Mouse (Mus musculus): ENCODE measurements around the gene Akp3. TPM values are rescaled to one million over a fixed set of nuclear protein-coding genes. Genes with fewer than 3 reads are reported as not detected.

Akp3 gene
- polyA plus RNA-seq, 1 experiment from 2014 or later = not detected

GRCm38 (mm10) chr1:87155531-87156198 lies 30.9 kb downstream of the Akp3 start:
- Histone ChIP-seq H3K27ac (no peak overlapping the region), H3K27me3 (peaks cover 88% of the 10 kb centered on the region), H3K36me3 (no peaks in the 10 kb centered on the region), H3K9ac (replicated peaks) (peak overlapping the region; percentile 66), H3K4me1 (replicated peaks) (peaks cover 28% of the 10 kb centered on the region), H3K9me3 (no peaks in the 10 kb centered on the region), H3K4me3 (replicated peaks) (peak overlapping the region; percentile 45), H3K4me2 (replicated peaks) (peak overlapping the region; percentile 66)
- ATAC-seq = peak; percentile 53
- WGBS = under 1% methylated on average over 56 of the region's 56 CpGs

- ATAC-seq = peak; percentile 10; the same call in 1 of the 2 replicates
- Histone ChIP-seq H3K36me3 (no peaks in the 10 kb centered on the region), H3K4me1 (replicated peaks) (peaks cover 28% of the 10 kb centered on the region), H3K4me3 (replicated peaks) (peak within 1 kb of the TSS; percentile 45), H3K27me3 (peaks cover 83% of the 10 kb centered on the region), H3K9ac (replicated peaks) (peak within 1 kb of the TSS; percentile 66), H3K9me3 (no peaks in the 10 kb centered on the region), H3K27ac (no peak within 1 kb of the TSS), H3K4me2 (replicated peaks) (peak within 1 kb of the TSS; percentile 66)
- 4% methylated on average over 12 of the region's 12 CpGs for WGBS
Observed at GRCm38 (mm10) chr1:87156199-87156587, 31.4 kb downstream of the Akp3 start, which contains the start of gene Ecel1. Gene Ecel1, minus strand, starts transcription at chr1:87156521.

- Histone ChIP-seq H3K4me3 (replicated peaks) (no peak overlapping the region), H3K9me3 (no peaks in the 10 kb centered on the region), H3K27me3 (peaks cover 51% of the 10 kb centered on the region), H3K27ac (no peak overlapping the region), H3K4me1 (replicated peaks) (peaks cover 22% of the 10 kb centered on the region), H3K9ac (replicated peaks) (no peak overlapping the region), H3K4me2 (replicated peaks) (no peak overlapping the region), H3K36me3 (no peaks in the 10 kb centered on the region)
- ATAC-seq = no peak
- WGBS = 84% methylated on average over 3 of the region's 3 CpGs
Observed at GRCm38 (mm10) chr1:87159396-87159795, 34.6 kb downstream of the Akp3 start.

DNA sequence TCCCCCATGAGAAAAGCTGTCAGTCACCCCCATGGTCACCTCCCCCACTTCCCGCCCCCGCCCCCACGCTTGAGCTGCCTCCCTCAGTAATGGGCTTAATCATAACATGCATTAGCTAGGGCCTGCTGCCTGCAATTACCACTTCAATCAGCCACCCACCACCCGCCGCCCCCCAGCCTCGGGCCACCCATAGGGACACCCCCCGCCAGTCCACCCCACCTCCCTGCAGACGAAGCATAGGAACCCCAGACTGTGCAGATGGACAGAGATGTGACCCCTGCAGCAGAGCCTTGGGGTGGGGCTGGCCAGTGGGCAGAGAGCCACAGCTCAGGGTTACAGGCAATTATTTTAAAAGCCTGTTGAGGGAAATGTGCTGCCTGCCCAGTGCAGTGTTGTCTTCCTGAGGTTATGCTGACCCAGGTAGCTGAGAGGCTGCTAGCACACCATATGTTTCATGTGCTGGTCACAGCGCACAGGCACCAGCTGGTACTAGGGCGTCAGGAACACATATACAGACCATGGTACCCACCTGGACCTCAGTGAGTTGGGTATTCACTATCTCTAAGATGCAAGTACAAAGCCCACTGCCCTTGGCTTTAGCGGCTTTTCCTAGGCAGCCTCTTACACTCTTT lies 39.5 kb downstream of the Akp3 start:
- Histone ChIP-seq H3K4me1 (replicated peaks) (peaks cover 21% of the 10 kb centered on the region), H3K9ac (replicated peaks) (no peak overlapping the region), H3K4me3 (replicated peaks) (no peak overlapping the region), H3K4me2 (replicated peaks) (no peak overlapping the region), H3K27me3 (peaks cover 7% of the 10 kb centered on the region), H3K36me3 (no peaks in the 10 kb centered on the region), H3K27ac (peak overlapping the region; percentile 60), H3K9me3 (no peaks in the 10 kb centered on the region)
- WGBS = 40% methylated on average over 11 of the region's 11 CpGs
- ATAC-seq = peak; percentile 45

- Histone ChIP-seq H3K4me2 (replicated peaks) (no peak overlapping the region), H3K27ac (peak overlapping the region; percentile 60; the same call in 1 of the 2 replicates)
Observed at GRCm38 (mm10) chr1:87164796-87165184, 40.0 kb downstream of the Akp3 start.

GRCm38 (mm10) chr1:87170458-87170857 lies 45.7 kb downstream of the Akp3 start:
- no peak overlapping the region for H3K9ac ChIP-seq (replicated peaks)

More at GRCm38 (mm10) chr1:87164796-87165184, 40.0 kb downstream of the Akp3 start:
- Histone ChIP-seq H3K9me3 (no peaks in the 10 kb centered on the region), H3K36me3 (no peaks in the 10 kb centered on the region), H3K4me1 (replicated peaks) (peaks cover 26% of the 10 kb centered on the region), H3K9ac (replicated peaks) (no peak overlapping the region), H3K27me3 (peaks cover 7% of the 10 kb centered on the region), H3K4me3 (replicated peaks) (no peak overlapping the region)
- WGBS = 44% methylated on average over 9 of the region's 9 CpGs
- ATAC-seq = peak; percentile 29

DNA sequence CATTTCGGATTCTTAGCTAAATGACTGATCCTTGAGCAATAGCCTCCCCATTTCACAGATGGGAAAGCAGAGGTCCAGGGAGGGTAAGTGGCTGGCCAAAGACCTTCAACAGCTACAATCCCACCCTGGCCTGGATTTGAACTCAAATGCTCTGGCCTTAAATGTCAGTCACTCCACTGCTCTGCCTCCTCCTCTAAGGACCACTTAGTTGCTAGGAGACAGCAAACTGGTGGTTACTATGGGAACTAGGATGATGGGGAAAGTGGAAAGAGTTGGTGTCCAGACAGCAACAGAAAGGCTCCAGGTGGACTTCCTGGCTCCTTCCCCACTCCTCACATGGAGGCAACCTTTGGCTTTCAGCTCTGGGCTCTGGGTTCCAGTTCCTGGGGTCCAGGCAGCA lies 46.5 kb downstream of the Akp3 start:
- Histone ChIP-seq H3K9ac (replicated peaks) (no peak overlapping the region), H3K9me3 (no peaks in the 10 kb centered on the region), H3K27me3 (peaks cover 15% of the 10 kb centered on the region; the same call in 1 of the 2 replicates), H3K4me1 (replicated peaks) (peaks cover 54% of the 10 kb centered on the region), H3K27ac (no peak overlapping the region), H3K36me3 (no peaks in the 10 kb centered on the region), H3K4me3 (replicated peaks) (no peak overlapping the region), H3K4me2 (replicated peaks) (no peak overlapping the region)
- 86% methylated on average over 1 of the region's 1 CpGs for WGBS
- ATAC-seq = no peak

More at GRCm38 (mm10) chr1:87170458-87170857, 45.7 kb downstream of the Akp3 start:
- peaks cover 46% of the 10 kb centered on the region for H3K4me1 ChIP-seq (replicated peaks)
- peak; percentile 49; the same call in 1 of the 2 replicates for ATAC-seq
- no peaks in the 10 kb centered on the region for H3K9me3 ChIP-seq
- H3K27me3 ChIP-seq = peaks cover 14% of the 10 kb centered on the region; the same call in 1 of the 2 replicates
- no peak overlapping the region for H3K4me3 ChIP-seq (replicated peaks)
- H3K4me2 ChIP-seq (replicated peaks) = peak overlapping the region; percentile 19
- 8% methylated on average over 19 of the region's 19 CpGs for WGBS
- no peaks in the 10 kb centered on the region for H3K36me3 ChIP-seq
- H3K27ac ChIP-seq = no peak overlapping the region

- no peak overlapping the region for H3K4me3 ChIP-seq (replicated peaks)
- no peak overlapping the region for H3K9ac ChIP-seq (replicated peaks)
- H3K36me3 ChIP-seq = no peaks in the 10 kb centered on the region
- no peak for ATAC-seq
- no peak overlapping the region for H3K4me2 ChIP-seq (replicated peaks)
- H3K27me3 ChIP-seq = 0 out of 2 replicates have a peak, but pooled peaks cover 18% of the 10 kb centered on the region
- 0 out of 2 replicates have a peak overlapping the region, but pooled peaks have one; percentile 2 for H3K27ac ChIP-seq
- H3K9me3 ChIP-seq = no peaks in the 10 kb centered on the region
- WGBS = 29% methylated on average over 9 of the region's 9 CpGs
- peaks cover 54% of the 10 kb centered on the region for H3K4me1 ChIP-seq (replicated peaks)
Observed at GRCm38 (mm10) chr1:87172316-87172715, 47.5 kb downstream of the Akp3 start.

GRCm38 (mm10) chr1:87174006-87174955 lies 49.5 kb downstream of the Akp3 start:
- H3K9ac ChIP-seq (replicated peaks) = no peak overlapping the region
- WGBS = 24% methylated on average over 28 of the region's 28 CpGs
- ATAC-seq = no peak; the same call in 1 of the 2 replicates
- H3K4me1 ChIP-seq (replicated peaks) = peaks cover 48% of the 10 kb centered on the region
- 0 out of 2 replicates have a peak, but pooled peaks cover 18% of the 10 kb centered on the region for H3K27me3 ChIP-seq
- no peak overlapping the region for H3K4me2 ChIP-seq (replicated peaks)
- H3K36me3 ChIP-seq = no peaks in the 10 kb centered on the region
- H3K9me3 ChIP-seq = no peaks in the 10 kb centered on the region
- no peak overlapping the region for H3K4me3 ChIP-seq (replicated peaks)
- no peak overlapping the region for H3K27ac ChIP-seq

DNA sequence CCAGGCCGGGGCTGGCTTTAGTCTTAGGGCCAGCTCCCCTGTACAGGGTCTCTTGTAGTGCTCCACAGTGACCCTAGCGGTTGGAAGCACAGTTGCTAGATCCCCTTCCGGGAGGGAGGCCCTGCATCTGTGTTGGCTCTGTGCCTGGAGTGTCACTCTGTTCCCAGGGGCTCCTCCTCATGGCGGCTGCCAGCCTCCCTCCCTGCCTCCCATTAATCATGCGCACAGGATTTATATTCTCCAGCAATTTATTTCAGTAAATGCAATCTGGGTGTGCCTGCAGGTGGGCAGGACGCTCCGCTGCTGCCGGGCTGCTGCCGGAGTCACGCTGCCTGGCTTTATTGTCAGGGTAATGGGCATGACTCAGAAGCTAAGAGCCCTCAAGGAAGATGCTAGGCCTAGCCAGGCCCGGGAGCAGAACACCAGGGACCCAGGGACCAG lies 51.1 kb downstream of the Akp3 start:
- Histone ChIP-seq H3K27ac (peak overlapping the region; percentile 36; the same call in 1 of the 2 replicates), H3K9ac (replicated peaks) (no peak overlapping the region), H3K4me3 (replicated peaks) (no peak overlapping the region), H3K36me3 (no peaks in the 10 kb centered on the region), H3K27me3 (0 out of 2 replicates have a peak, but pooled peaks cover 21% of the 10 kb centered on the region), H3K4me1 (replicated peaks) (peaks cover 32% of the 10 kb centered on the region), H3K9me3 (no peaks in the 10 kb centered on the region), H3K4me2 (replicated peaks) (peak overlapping the region; percentile 14; the same call in 1 of the 2 replicates)
- 3% methylated on average over 11 of the region's 11 CpGs for WGBS
- peak; percentile 87 for ATAC-seq
